In the genomic region with DNA sequence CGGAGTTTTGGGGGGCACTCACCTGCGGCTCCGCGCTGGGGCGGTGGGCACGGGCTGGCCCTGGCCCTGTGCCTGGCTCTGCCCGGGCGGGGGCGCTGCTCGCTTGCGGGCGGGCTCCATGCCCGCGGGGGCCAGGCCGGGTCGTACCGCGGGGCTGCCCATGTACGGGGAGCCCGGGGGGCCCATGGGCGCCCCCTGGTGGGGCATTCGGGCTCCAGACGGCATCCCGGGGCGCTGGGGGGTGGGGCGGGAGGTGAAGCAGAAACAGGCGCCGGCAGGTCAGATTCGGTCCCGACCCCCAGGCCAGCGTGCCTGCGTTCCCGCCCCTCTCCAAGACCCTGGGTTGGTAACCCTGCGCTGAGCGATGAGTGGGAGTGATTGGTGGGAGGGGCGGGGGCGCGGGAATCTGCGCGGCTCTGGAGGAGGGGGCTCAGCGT, we compare ENCODE assay signal across 7 mouse cellular contexts. TPM values are rescaled to one million over a fixed set of nuclear protein-coding genes. Genes with fewer than 3 reads are reported as not detected.
DNase-seq lines count a peak whose midpoint lies in the region; ATAC-seq and TF ChIP-seq lines count a peak whose summit lies in the region.

No protein-coding gene starts in this region.

- peak; percentile 88 for DNase-seq in ES-CJ7 (ENCODE audit: low read depth, low spot score)
- peak; percentile 86 for DNase-seq in ZHBTc4 (ENCODE audit: low read depth, low spot score)
- DNase-seq in embryonic facial prominence, embryonic 14.5 days (ENCODE audit: low spot score): peak; percentile 57
- DNase-seq in kidney, postnatal 36 days: peak; percentile 44 to 84
- DNase-seq in mesoderm, embryonic 11.5 days (ENCODE audit: low read depth, low spot score): peak; percentile 69

- peak overlapping the region; percentile 97 for H3K4me2 ChIP-seq in embryonic facial prominence, embryonic 14.5 days (ENCODE audit: low read depth, low read length)
- H3K4me2 ChIP-seq in heart, embryonic 16.5 days (ENCODE audit: low read depth, low read length): peak overlapping the region; percentile 93

- no peaks in the 10 kb centered on the region for H3K27me3 ChIP-seq in embryonic facial prominence, embryonic 14.5 days (replicated peaks; ENCODE audit: control insufficient read depth, insufficient read depth, low read length)
- 0 out of 2 replicates have a peak, but pooled peaks cover 2% of the 10 kb centered on the region for H3K27me3 ChIP-seq in heart, embryonic 16.5 days (ENCODE audit: control insufficient read depth, insufficient read depth, low read length)
- no peaks in the 10 kb centered on the region for H3K27me3 ChIP-seq in testis, adult 2 months (ENCODE audit: control insufficient read depth, insufficient read depth, low read length)

- 1% methylated on average over 21 of the region's 41 CpGs for WGBS in embryonic facial prominence, embryonic 14.5 days
- 0% methylated on average over 41 of the region's 41 CpGs for WGBS in heart, embryonic 16.5 days

- peaks cover 34% of the 10 kb centered on the region for H3K4me1 ChIP-seq in embryonic facial prominence, embryonic 14.5 days (ENCODE audit: control insufficient read depth, insufficient read depth, low read length)
- H3K4me1 ChIP-seq in heart, embryonic 16.5 days (ENCODE audit: control insufficient read depth, insufficient read depth, low read length): peaks cover 38% of the 10 kb centered on the region
- H3K4me1 ChIP-seq in testis, adult 2 months (ENCODE audit: control insufficient read depth, insufficient read depth, low read length): peaks cover 25% of the 10 kb centered on the region

- H3K27ac ChIP-seq in embryonic facial prominence, embryonic 14.5 days (replicated peaks; ENCODE audit: low read depth, low read length): no peak overlapping the region
- H3K27ac ChIP-seq in heart, embryonic 16.5 days (ENCODE audit: low read length): peak overlapping the region; percentile 27; the same call in 1 of the 2 replicates
- H3K27ac ChIP-seq in testis, adult 2 months (ENCODE audit: control insufficient read depth, insufficient read depth, low read depth, low read length): no peak overlapping the region

- no peak for TF ChIP-seq POLR2A in testis, adult 2 months (IDR thresholded peaks at IDR 0.05; ENCODE audit: control insufficient read depth, low read depth, low read length)

- H3K36me3 ChIP-seq in embryonic facial prominence, embryonic 14.5 days (ENCODE audit: control insufficient read depth, insufficient read depth, low read length): peaks cover 27% of the 10 kb centered on the region
- peaks cover 24% of the 10 kb centered on the region for H3K36me3 ChIP-seq in heart, embryonic 16.5 days (ENCODE audit: control insufficient read depth, insufficient read depth)
- H3K36me3 ChIP-seq in testis, adult 2 months (ENCODE audit: control insufficient read depth, insufficient read depth, low read length): no peaks in the 10 kb centered on the region; the same call in 1 of the 2 replicates

- 0 out of 2 replicates have a peak, but pooled peaks have one; percentile 5 for ATAC-seq in embryonic facial prominence, embryonic 14.5 days (ENCODE audit: low read depth)
- no peak for ATAC-seq in heart, embryonic 16.5 days (replicated peaks; ENCODE audit: extremely low read depth, insufficient read depth, low FRiP score)

- peak overlapping the region; percentile 53 for H3K4me3 ChIP-seq in embryonic facial prominence, embryonic 14.5 days (ENCODE audit: low read depth, low read length)
- H3K4me3 ChIP-seq in heart, embryonic 16.5 days (ENCODE audit: low read length): peak overlapping the region; percentile 59
- H3K4me3 ChIP-seq in testis, adult 2 months (ENCODE audit: control insufficient read depth, low read depth, low read length): peak overlapping the region; percentile 24

- no peaks in the 10 kb centered on the region for H3K9me3 ChIP-seq in embryonic facial prominence, embryonic 14.5 days (ENCODE audit: control insufficient read depth, low read length)
- H3K9me3 ChIP-seq in heart, embryonic 16.5 days (replicated peaks; ENCODE audit: control insufficient read depth, low read length): no peaks in the 10 kb centered on the region

- peak overlapping the region; percentile 72 for H3K9ac ChIP-seq in embryonic facial prominence, embryonic 14.5 days (ENCODE audit: low read depth, low read length)
- peak overlapping the region; percentile 80 for H3K9ac ChIP-seq in heart, embryonic 16.5 days (ENCODE audit: low read length)

- no peak for TF ChIP-seq CTCF in testis, adult 2 months (IDR thresholded peaks at IDR 0.05; ENCODE audit: control insufficient read depth, insufficient read depth, insufficient replicate concordance, low read depth, low read length)

RNA-seq across cellular contexts. Expression of gene Chpf2, which starts 12.0 kb away (rescaled TPM):
- polyA plus RNA-seq in embryonic facial prominence, embryonic 14.5 days (2014; fragmentation: Nextera tagmentation; extraction: Ambion mirVana): 21.2 and 23.4 TPM in 2 replicates
- 14.4 and 14.8 TPM in 2 replicates for polyA plus RNA-seq in heart, embryonic 16.5 days (2015; fragmentation: Nextera tagmentation; extraction: Ambion mirVana)
- polyA plus RNA-seq in testis, adult 2 months (2012; rRNA removed): 9.1 and 12.4 TPM in 2 replicates

RNA-seq across cellular contexts. Expression of gene Abcf2, which starts 21.3 kb away (rescaled TPM):
- polyA plus RNA-seq in embryonic facial prominence, embryonic 14.5 days (2014; fragmentation: Nextera tagmentation; extraction: Ambion mirVana): 83.7 and 96.3 TPM in 2 replicates
- 68.1 and 72.6 TPM in 2 replicates for polyA plus RNA-seq in heart, embryonic 16.5 days (2015; fragmentation: Nextera tagmentation; extraction: Ambion mirVana)
- 184 and 194 TPM in 2 replicates for polyA plus RNA-seq in testis, adult 2 months (2012; rRNA removed)

RNA-seq across cellular contexts. Expression of gene Smarcd3, which starts 25.6 kb away (rescaled TPM):
- 48.9 and 54.7 TPM in 2 replicates for polyA plus RNA-seq in embryonic facial prominence, embryonic 14.5 days (2014; fragmentation: Nextera tagmentation; extraction: Ambion mirVana)
- polyA plus RNA-seq in heart, embryonic 16.5 days (2015; fragmentation: Nextera tagmentation; extraction: Ambion mirVana): 47.4 and 48.3 TPM in 2 replicates
- polyA plus RNA-seq in testis, adult 2 months (2012; rRNA removed): 5.0 and 16.5 TPM in 2 replicates

RNA-seq across cellular contexts. Expression of gene 4931409K22Rik, which starts 42.0 kb away (rescaled TPM):
- not detected in 2 replicates for polyA plus RNA-seq in embryonic facial prominence, embryonic 14.5 days (2014; fragmentation: Nextera tagmentation; extraction: Ambion mirVana)
- not detected in 2 replicates for polyA plus RNA-seq in heart, embryonic 16.5 days (2015; fragmentation: Nextera tagmentation; extraction: Ambion mirVana)
- polyA plus RNA-seq in testis, adult 2 months (2012; rRNA removed): 108 and 117 TPM in 2 replicates

RNA-seq across cellular contexts. Expression of gene Asb10, which starts 57.8 kb away (rescaled TPM):
- 1.2 and 1.8 TPM in 2 replicates for polyA plus RNA-seq in embryonic facial prominence, embryonic 14.5 days (2014; fragmentation: Nextera tagmentation; extraction: Ambion mirVana)
- 10.1 and 10.2 TPM in 2 replicates for polyA plus RNA-seq in heart, embryonic 16.5 days (2015; fragmentation: Nextera tagmentation; extraction: Ambion mirVana)
- 0.46 and 0.52 TPM in 2 replicates for polyA plus RNA-seq in testis, adult 2 months (2012; rRNA removed)
